Mouse (Mus musculus) thymus, postnatal 0 days (tissue): Measurements from ENCODE around the gene Dhrs13. TPM values are rescaled to one million over a fixed set of nuclear protein-coding genes. Genes with fewer than 3 reads are reported as not detected.
A peak's percentile ranks its signal among the peaks of the same experiment; 100 is the strongest.

Experiments used
- DNase-seq: peaks from one replicate; pipeline ENCODE4 v3.0.0-alpha.2; 2015; ENCODE audit warnings: low spot score
- polyA plus RNA-seq: library from polyadenylated mRNA; unstranded; fragments of >200 nt; fragmentation: Nextera tagmentation; extraction: Ambion mirVana; gene quantifications from 2 replicates; pipeline ENCODE4 v1.2.1, GENCODE M21; 2015

Dhrs13 gene
- 10.2 TPM in 2 replicates for polyA plus RNA-seq

DNA sequence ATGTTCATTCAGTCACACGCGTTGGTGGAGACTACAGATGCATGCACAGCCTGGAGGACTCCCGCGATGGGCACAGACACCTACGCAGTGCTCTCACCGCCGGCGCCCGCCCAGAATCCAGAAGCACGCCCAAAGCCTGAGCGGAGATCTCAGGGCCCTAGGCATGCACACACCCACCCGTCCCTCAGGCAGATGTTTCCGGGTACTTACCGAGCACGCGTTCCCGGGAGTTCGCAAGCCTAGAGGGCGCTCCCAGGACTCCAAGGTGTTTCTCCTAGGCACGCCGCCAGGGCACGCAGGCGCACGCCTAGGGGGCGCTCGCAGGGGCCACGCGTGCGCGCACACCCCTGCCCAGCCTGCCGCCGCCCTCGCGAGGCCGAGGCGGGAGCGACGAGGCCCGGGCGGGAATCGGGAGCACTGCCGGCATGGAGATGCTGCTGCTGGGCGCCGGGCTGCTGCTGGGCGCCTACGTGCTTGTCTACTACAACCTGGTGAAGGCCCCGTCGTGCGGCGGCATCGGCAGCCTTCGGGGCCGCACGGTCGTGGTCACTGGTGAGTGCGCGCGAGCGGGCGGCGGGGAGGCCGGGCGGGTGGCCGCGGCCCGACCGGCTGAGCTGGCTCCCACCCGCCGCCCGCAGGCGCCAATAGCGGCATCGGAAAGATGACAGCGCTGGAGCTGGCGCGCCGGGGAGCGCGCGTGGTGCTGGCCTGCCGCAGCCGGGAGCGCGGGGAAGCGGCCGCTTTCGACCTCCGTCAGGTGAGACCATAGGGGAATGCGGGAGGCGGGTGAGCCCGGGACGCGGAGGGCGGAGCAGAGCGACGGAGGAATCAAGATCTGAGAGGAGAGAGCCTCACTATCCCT, at the start of gene Dhrs13:
Dhrs13 (plus strand) TSS at position 334 of the 862 bp plus-strand sequence.
- DNase-seq, result peak; percentile 91

DNA sequence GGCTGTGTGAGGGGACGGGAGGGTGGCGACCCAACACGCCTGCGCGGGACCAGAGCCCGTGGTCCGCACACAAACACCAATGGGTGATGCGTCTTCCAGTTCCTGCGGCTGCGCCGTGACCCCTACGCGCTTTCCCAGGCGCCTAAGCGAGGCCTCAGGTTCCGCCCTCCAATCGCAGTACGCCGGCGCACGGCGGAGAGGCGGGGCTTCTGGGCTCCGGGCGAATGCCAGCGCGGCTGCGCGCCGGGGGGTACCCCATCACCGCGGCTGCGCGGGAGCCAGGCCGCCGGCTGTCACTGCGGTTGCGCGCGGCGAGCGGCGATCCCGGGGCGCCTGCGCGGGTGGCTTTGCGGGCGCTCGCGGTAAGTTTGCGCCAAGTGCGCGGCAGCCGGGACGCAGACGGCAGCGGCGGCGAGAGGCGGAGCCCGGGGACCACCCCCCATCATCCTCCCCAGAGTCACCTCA, 49.6 kb upstream of the Dhrs13 start, which contains the start of gene Phf12:
Phf12 (plus strand) TSS at position 314 of the 465 bp plus-strand sequence.
- peak; percentile 100 for DNase-seq

DNA sequence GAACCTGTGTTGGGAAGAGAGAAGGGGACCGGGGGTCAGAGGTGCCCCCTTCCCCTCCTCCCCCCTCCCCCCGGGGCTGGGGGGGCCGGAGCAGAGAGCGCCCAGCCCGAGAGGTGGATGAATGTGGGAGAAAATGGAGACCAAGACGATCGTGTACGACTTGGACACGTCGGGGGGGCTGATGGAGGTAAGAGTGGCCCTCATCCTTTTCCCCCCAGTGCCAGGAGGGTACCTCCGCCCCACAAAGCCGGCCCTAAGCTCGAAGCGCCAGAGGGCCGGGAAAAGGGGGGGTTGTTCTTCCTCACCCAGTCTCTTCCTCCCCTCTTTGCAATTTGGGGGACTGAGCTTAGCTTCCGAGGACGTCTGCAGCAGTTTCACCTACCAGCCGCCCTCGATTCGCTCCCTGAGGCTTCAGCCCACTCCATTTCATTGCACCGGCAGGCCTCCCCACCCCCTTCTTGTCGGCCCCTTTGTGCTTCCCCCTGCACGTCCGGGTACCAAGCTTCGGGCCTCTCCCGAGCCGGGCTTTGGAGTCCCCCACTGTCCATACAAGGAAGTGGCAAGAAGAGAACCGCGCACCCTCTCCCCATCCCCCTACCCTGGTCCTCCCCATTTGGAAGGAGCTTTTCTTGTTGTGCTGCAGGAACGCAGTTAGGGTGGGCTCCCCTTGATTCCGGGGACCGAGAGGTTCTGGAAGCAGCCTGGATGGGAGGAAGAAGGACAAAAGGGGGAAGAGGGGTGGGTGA, 48.7 kb upstream of the Dhrs13 start:
- peak; percentile 69 for DNase-seq

DNA sequence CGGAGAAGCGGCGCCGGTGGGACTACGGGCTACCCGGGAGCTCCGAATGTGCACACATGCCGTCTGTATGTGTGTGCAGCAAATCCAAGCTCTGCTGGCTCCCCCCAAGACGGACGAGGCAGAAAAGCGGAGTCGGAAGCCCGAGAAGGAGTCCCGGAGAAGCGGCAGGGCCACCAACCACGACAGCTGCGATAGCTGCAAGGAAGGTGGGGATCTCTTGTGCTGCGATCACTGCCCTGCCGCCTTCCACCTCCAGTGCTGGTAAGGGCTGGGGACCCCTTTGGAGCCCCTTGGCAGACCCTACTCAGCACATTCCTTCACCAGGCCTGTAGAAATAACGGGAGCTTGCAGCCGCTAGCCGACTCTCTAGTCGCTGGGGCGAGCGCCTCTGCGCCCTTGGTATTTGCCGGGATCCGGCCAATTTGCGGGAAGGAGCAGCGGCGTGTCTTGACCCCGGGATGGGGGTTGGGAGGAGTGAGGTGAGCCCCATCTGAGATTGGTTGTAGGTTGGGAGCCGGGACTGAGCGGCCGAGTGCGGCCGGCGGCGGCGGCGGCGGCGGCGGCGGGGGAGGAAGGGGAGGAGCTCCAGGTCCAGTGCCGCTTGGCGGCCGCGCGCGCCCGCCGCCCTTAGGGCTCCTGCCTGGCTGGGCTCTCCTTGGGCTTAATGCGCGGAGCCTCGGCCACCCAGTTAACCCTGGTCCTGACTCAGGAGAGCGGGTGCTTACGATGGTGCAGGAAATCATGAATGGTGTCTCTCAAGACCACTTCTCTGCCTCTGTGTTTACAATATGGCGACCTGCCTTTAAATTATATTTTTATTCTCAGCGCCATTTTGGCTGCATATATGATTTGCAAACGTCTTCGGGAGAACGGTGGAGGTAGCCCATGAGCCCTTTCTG, 47.9 kb upstream of the Dhrs13 start:
- DNase-seq, result peak; percentile 55

DNA sequence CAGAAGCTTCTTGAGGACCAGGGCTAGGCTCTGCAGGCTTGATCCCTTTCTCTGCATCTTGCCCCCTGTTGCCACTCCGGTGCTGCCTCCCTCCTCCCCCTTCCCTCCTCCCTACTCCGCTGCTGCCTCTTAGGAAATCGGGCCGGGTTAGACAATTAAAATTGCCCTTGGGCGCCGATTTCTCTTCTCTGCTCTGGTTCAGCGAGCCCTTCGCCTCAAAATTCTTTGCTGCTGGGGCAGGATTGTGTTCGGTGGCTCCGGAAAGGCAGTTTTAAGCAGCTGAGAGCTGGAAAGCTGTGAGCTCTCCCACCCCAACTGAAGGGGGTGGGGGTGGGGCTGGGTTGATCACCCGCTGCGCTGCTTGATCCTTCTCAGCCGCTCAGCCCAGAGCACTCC, 47.2 kb upstream of the Dhrs13 start:
- peak; percentile 42 for DNase-seq

DNA sequence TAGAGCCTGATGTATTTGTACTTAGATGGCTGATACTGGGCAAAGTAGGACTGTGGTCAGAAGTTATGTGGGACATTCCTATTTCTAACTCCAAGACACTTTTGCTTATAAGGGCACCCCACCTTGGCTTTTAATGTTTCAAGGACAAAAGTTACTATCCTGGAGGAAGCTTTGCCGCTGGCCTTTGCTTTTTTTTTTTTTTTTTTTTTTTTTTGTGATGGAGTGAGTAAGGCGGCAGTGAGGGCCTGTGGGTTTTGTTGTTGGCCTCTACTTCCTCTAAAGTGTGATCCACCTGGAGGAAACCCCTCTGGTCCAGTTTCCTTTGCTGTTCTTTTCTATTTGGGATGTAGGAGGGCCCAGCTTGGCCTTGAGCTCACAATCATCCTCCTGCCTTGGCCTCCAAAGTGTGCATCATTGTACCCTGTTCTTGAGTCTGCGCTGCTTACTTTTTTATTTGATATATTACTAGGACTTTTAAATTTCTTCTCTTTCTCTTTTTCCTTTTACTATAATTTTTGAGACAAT, 46.5 kb upstream of the Dhrs13 start:
- DNase-seq, result no peak

DNA sequence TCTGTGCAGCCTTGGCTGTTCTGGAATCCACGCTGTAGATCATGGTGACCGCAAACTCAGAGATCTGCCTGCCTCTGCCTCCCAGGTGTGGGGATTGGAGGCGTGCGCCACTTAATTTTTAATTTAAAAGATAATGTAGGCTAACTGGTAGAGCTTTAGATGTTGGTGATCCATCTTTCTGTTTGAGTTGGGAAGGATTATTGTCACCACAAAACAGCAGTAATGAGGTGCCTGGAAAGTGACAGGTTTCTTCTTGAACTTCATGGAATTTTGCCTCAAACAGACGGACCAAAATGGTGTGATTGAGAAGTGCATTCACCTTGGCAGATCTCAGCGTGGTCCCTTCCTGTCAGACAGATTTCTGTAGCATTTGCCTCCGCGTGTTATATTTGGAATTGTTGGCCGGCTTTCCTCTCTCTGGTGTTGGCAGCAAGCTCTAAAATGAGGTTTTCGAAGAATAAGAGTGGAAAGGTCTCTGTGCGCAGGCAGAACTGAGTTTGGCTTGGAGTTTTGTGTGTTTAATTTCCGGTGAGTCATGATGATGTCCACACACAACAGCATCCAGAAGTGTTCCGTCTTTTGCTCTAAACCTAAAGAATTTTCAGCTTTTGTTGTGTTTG, 42.9 kb upstream of the Dhrs13 start:
- DNase-seq, result no peak

DNA sequence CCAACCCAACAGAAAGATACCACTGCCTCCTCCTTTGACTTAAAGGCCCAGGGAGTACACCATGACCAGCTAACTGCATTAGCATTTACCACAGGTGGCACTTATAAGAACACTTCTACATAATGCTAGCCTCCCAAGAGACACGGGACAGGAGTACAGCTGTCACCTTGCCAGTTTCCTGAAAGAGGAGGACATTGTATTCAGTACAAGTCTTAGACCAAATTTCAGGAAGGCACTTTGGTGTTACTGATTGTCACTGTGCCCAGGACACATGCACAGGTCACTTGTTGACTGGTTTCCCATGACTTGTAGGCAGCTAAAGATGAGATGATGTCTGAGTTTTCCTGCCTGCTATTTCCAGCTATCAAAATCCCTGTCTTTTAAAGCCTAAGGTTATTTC, 36.5 kb upstream of the Dhrs13 start:
- DNase-seq, result no peak

DNA sequence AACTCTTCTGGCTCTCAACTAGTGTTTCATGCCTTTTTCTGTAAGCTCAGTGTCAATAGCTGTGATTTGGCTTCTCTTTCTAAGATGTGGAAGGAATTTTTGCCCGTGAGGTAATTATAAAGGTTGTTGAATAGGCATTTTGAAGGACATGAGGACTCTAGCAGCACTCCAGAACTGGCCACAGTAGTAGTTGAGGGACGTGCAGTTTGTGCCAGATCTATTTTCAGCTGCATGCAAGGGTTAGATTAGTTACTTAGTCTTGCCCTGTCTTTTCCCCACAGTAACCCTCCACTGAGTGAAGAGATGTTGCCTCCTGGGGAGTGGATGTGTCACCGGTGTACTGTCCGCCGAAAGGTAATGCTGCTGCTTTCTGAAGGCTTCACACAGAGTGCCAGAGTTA, 25.6 kb upstream of the Dhrs13 start:
- no peak for DNase-seq

DNA sequence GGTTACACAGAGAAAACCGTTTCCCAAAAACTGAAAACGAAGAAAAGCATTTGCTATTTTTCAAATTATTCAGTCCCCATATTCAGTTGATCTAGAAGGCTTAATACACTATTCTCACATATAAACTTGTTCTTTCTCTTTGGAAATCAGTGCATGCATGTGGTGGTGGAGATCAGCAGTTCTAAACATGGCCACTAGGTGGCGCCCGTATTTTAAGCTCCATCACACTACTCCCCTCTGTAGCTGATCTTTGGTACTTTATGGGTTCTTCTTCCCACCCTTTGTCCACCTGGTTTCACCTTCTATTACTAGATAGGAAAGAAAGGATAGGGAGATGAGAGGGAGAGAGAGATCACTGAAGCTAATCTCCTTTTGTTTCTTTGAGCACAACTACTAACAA, 12.4 kb upstream of the Dhrs13 start:
- DNase-seq, result peak; percentile 73

DNA sequence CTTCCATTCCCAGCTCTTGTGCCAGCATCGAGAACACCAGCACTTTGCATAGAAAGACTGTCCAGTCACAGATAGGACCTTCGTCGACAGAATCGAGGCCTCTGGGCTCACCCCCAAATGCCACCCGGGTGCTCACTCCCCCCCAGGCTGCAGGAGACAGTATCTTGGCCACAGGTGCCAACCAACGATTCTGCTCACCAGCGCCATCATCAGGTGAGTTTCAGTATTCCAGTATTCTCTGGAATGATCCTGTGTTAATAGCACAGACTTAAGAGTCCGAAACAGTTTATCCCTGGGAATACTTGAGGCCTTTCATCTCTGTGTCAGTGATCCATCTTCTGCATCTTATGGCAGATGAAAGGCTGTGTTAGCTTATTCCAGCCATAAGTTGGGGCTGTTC, 8.5 kb upstream of the Dhrs13 start:
- DNase-seq, result peak; percentile 30

DNA sequence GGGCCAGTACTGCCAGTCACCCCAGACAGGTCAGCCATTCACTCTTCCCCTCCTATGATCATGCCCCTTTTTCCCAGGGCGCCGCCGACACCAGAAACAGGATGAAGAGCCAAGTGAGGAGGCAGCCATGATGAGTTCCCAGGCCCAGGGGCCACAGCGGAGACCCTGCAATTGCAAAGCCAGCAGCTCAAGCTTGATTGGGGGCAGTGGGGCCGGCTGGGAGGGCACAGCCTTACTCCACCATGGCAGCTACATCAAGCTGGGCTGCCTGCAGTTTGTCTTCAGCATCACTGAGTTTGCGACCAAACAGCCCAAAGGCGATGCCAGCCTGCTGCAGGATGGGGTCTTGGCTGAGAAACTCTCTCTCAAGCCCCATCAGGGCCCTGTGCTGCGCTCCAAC, 2.8 kb upstream of the Dhrs13 start:
- DNase-seq, result no peak

DNA sequence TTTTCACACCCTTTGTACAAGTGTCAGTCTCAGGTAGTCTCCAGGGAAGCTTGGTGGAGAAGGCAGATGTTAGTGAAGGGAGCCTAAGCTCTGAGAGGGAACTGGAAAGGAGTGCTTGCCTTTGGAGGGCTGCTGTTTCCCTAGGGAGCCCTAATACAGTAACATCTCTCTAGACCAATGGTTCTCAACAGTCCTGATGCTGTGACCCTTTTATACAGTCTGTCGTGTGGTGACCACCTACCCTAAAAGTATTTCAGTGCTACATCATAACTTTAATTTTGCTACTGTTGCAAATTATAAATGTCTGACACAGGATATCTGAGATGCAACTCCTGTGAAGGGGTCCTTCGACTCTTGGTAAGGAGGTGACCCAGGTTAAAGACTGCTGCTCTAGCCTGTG, 1.5 kb upstream of the Dhrs13 start:
- DNase-seq, result no peak

DNA sequence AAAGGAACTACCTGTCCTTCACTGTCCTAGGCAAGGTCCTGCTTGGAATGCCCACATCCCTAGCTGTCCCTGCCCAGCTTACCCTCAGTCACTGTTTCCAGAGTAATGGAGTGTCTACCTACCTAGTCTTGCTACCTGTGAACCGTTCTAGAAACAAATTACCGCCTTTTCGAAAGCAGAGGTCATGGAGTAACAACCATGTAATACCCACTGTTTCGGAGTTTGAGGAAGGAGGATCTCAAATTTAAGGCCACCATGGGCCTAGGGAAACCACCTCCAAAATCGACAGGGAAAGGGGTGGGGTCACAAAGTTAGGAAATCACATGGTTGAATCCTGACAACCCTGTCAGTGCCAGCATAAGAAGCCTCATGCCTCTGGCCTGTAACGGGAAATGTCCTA, 691 bp upstream of the Dhrs13 start:
- no peak for DNase-seq

DNA sequence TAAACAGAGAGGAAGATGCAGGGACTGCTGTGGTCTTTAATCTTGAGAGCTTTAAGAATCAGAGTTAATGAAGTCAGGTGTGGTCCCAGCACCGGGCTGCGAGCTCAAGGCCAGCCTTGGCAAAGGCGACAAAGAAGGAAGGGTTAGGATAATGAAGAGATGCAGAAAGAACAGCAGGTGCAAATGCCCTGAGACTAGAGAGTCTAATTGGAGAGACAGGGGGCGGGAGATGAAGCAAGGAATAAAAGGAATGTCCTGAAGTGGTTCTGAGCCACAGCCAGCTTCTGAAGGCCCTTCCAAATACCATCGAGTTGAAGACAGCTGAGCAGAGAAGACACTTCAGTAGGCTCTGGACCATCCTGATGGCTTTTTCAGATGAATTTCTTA, 722 bp downstream of the Dhrs13 start:
- DNase-seq, result no peak

DNA sequence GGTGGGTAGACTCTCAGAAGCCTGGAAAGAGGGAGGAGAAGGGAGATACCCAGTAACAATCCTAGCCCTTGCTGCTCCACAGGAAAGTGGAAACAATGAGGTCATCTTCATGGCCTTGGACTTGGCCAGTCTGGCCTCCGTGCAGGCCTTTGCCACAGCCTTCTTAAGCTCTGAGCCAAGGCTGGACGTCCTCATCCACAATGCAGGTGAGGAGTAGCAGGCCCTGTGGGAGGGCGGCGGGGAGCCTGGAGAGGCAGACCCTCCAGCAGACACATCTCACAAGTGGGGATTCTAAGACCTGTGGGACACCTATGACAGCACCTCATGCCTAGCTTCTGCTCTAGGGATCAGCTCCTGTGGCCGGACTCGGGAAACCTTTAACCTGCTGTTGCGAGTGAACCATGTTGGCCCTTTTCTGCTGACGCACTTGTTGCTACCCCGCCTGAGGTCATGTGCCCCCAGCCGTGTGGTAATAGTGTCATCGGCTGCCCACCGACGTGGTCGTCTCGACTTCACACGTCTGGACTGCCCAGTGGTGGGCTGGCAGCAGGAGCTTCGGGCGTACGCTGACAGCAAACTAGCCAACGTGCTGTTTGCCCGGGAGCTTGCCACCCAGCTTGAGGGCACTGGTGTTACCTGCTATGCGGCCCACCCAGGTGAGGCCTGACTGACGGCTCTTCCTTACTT, 2.0 kb downstream of the Dhrs13 start:
- no peak for DNase-seq

DNA sequence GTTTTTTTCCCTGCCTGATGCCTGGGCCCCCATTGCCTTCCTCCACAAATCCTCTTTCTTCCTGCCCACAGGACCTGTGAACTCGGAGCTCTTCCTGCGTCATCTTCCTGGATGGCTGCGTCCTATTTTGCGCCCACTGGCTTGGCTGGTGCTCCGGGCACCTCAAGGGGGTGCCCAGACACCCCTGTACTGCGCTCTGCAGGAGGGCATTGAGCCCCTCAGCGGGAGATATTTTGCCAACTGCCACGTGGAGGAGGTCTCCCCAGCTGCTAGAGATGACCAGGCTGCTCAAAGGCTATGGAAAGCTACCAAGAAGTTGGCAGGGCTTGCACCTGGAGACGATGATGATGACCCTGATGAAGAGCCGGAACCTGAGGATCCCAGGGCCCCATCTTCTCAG, 4.7 kb downstream of the Dhrs13 start:
- no peak for DNase-seq

DNA sequence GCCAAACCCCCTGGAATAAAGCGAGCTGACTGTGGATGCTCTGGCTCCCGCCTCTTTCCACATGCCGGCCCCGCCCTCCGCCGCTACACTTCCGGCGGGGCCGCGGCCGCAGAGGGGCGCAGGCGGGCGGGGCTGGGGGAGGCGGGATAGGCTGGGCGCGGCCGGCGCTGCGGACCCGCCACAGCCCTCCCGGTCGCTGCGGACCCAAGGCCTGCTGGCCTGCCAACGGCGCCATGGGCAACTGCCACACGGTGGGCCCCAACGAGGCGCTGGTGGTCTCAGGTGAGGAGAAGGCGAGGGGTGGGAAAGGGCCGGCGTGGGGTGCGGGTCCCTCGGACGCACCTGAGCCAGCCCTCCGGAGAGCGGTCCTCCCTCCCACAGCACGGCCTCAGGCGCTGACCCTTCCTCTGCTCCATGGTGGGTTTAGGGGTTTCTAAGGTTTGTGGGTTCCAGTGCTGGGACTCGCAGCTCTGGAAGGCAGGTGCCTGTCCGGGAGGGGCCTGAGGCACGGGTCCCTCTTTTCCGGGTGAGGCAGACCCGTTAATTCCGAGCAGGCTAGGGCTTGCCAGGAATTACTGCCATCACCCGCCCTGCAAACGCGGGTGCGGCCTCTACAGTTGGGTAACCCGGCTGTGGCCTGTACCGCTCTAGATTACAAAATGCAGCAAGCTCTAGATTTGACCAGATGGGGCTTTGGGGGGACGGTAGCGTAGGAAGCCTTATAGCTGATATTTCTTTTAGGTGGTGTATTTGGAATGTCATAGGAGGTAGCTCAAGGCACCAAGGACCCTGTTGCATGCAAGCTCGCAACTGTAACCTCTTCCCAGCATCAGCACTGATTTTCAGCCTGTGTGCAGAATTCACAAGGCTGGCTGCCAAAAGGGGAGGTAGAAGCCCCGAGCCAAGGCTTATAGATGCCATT, 6.0 kb downstream of the Dhrs13 start, which contains the start of gene Flot2:
Flot2 (plus strand) TSS at position 101 of the 922 bp plus-strand sequence.
- DNase-seq, result peak; percentile 70

DNA sequence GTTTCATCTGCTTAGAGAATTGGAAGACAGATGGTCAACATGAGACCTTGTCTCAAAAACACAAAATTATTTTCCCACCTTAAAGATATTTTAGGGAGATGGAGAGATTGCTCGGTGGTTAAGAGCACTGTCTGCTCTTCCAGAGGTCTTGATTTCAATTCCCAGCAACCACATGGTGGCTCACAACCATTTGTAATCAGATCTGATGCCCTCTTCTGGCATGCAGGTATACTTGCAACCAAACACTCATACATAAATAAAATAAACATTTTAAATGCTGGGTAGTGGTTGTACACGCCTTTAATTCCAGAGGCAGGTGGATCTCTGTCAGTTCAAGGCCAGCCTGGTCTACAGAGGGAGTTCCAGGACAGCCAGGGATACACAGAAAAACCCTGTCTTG, 8.8 kb downstream of the Dhrs13 start:
- DNase-seq, result no peak
